Mouse (Mus musculus): ENCODE data around the gene Ric1. TPM values are rescaled to one million over a fixed set of nuclear protein-coding genes. Genes with fewer than 3 reads are reported as not detected.

Ric1 gene
- polyA plus RNA-seq (2014; fragmentation: Nextera tagmentation; extraction: Ambion mirVana), result 7.6 and 8.0 TPM in 2 replicates

DNA sequence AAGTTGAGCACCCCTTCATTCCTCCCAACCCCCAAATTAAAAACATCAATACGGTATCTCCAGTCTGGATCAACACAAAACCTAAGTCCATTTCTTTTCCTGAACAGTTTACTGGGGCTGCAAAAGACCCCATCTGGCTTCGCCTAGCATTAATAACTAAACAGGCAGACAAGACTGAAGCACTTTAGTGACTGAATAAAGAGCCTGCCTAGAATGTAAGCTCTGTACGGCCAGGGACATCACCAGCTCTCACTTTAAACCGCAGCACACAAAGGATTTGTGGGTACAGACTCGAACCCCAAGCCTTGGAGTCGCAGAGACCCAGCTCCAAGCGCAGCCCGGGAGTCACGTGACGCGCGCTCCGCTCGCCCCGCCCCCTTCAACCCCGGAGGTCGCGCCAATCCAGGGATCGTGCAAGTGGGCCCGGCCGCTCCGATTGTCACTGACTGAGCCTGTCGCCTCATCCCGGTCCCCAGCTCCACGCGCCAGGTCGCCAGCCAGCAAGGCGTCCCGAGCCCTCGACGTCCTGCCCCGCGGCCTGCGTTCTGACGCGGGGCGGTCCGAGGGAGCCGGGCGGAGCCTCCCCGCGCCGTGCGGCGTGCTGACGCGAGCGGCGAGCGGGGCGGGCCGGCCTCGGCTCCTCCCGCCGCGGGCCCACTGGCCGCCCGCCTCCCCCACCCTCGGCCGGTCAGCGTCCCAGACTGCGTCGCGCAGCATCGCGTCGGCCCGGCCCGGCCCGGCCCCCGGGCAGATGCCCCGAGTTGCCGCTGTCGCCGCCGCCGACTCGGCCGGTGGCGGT lies at the start of gene Ric1:
Ric1 (plus strand) TSS at position 646 of the 799 bp plus-strand sequence.
- peak; percentile 90 for DNase-seq (ENCODE audit: low spot score)
- H3K27ac ChIP-seq (ENCODE audit: low read depth, low read length), result peak within 1 kb of the TSS; percentile 72
- 0 out of 2 replicates have a peak, but pooled peaks cover 2% of the 10 kb centered on the region for H3K4me1 ChIP-seq (replicated peaks; ENCODE audit: control insufficient read depth, insufficient read depth, low read length)
- no peaks in the 10 kb centered on the region for H3K9me3 ChIP-seq (ENCODE audit: control insufficient read depth, low read length)
- H3K36me3 ChIP-seq (ENCODE audit: control insufficient read depth, insufficient read depth, low read length), result no peaks in the 10 kb centered on the region
- H3K27me3 ChIP-seq (replicated peaks; ENCODE audit: control insufficient read depth, insufficient read depth, low read length), result no peaks in the 10 kb centered on the region
- WGBS, result under 1% methylated on average over 79 of the region's 80 CpGs
- peak; percentile 98 for ATAC-seq (replicated peaks; ENCODE audit: low FRiP score)
- peak within 1 kb of the TSS; percentile 96 for H3K9ac ChIP-seq (ENCODE audit: low read depth, low read length)
- peak within 1 kb of the TSS; percentile 93 for H3K4me3 ChIP-seq (ENCODE audit: low read depth, low read length)
- peak within 1 kb of the TSS; percentile 68 for H3K4me2 ChIP-seq

DNA sequence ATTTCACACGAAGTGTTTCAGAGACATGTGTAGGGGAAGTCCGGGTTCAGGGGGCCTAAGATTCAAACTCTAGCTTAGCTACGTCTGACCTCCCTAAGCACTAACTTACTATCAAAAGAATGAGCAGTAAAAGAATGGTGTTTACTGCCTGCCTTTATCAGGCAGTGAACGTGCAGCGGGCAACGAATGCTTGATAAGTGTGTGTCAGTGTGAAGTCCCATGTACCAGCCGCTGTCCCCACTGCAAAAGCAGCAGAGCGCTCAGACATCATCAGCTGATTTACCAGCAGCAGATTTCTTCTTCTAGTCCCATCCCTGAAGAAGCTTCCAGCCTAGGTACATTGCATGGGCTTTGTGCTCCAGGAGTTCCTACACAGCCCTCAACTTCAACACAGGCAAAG lies 49.7 kb upstream of the Ric1 start:
- Histone ChIP-seq H3K9ac (ENCODE audit: low read depth, low read length) (no peak overlapping the region), H3K27me3 (replicated peaks; ENCODE audit: control insufficient read depth, insufficient read depth, low read length) (no peaks in the 10 kb centered on the region), H3K36me3 (ENCODE audit: control insufficient read depth, insufficient read depth, low read length) (no peaks in the 10 kb centered on the region), H3K4me1 (replicated peaks; ENCODE audit: control insufficient read depth, insufficient read depth, low read length) (peaks cover 35% of the 10 kb centered on the region), H3K4me3 (ENCODE audit: low read depth, low read length) (no peak overlapping the region), H3K9me3 (ENCODE audit: control insufficient read depth, low read length) (no peaks in the 10 kb centered on the region), H3K27ac (ENCODE audit: low read depth, low read length) (peak overlapping the region; percentile 25; the same call in 1 of the 2 replicates), H3K4me2 (no peak overlapping the region)
- peak; percentile 26 for DNase-seq (ENCODE audit: low spot score)
- ATAC-seq (replicated peaks; ENCODE audit: low FRiP score), result peak; percentile 67
- WGBS, result 49% methylated on average over 8 of the region's 8 CpGs

DNA sequence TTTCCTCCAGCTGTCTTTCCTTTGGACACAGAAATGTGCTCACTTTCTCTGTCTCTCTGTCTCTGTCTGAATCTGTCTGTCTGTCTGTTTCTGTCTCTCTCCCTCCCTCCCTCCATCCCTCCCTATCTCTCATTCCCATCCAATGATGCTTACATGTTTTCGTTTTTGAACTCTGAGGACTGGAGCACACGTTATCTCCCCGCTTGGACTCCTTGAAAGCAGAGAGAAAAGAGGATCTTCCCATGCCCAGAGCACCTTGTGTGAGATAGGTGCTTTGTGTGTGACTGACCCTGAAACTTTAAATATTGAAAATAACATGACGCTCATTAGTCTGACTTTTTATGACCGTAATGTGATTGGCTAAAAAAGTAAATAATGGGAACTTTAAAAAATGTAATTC lies 49.1 kb upstream of the Ric1 start:
- H3K4me3 ChIP-seq (ENCODE audit: low read depth, low read length), result no peak overlapping the region
- WGBS, result 77% methylated on average over 5 of the region's 5 CpGs
- DNase-seq (ENCODE audit: low spot score) (no peak), ATAC-seq (replicated peaks; ENCODE audit: low FRiP score) (no peak)
- H3K9ac ChIP-seq (ENCODE audit: low read depth, low read length), result no peak overlapping the region
- H3K27ac ChIP-seq (ENCODE audit: low read depth, low read length), result no peak overlapping the region
- H3K4me2 ChIP-seq, result no peak overlapping the region
- peaks cover 35% of the 10 kb centered on the region for H3K4me1 ChIP-seq (replicated peaks; ENCODE audit: control insufficient read depth, insufficient read depth, low read length)
- H3K27me3 ChIP-seq (replicated peaks; ENCODE audit: control insufficient read depth, insufficient read depth, low read length), result no peaks in the 10 kb centered on the region
- no peaks in the 10 kb centered on the region for H3K9me3 ChIP-seq (ENCODE audit: control insufficient read depth, low read length)
- no peaks in the 10 kb centered on the region for H3K36me3 ChIP-seq (ENCODE audit: control insufficient read depth, insufficient read depth, low read length)

DNA sequence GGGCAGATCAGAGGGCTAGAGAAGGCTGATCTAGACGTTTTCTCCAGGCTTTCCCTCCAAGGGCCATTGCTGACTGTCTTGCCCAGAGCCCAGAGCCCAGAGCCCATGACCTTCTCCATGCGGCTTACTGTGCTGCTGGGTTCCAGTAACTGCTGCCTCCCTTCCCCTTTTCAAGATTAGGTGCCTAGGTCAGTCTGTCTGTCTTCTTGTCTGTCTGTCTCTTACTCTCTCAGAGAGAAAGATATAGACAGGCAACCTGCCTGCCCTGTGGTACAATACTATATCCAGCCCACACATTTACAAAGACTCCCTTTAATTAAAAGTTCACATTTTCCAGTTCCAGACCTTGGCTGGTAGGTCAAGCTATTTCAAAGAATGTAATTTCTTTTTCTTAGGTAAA lies 47.3 kb upstream of the Ric1 start:
- Histone ChIP-seq H3K4me2 (no peak overlapping the region), H3K4me3 (ENCODE audit: low read depth, low read length) (no peak overlapping the region), H3K9ac (ENCODE audit: low read depth, low read length) (no peak overlapping the region), H3K36me3 (ENCODE audit: control insufficient read depth, insufficient read depth, low read length) (no peaks in the 10 kb centered on the region), H3K4me1 (replicated peaks; ENCODE audit: control insufficient read depth, insufficient read depth, low read length) (peaks cover 24% of the 10 kb centered on the region), H3K27ac (ENCODE audit: low read depth, low read length) (no peak overlapping the region), H3K27me3 (replicated peaks; ENCODE audit: control insufficient read depth, insufficient read depth, low read length) (no peaks in the 10 kb centered on the region), H3K9me3 (ENCODE audit: control insufficient read depth, low read length) (no peaks in the 10 kb centered on the region)
- WGBS, result 54% methylated on average over 2 of the region's 2 CpGs
- DNase-seq (ENCODE audit: low spot score) (no peak), ATAC-seq (replicated peaks; ENCODE audit: low FRiP score) (no peak)

DNA sequence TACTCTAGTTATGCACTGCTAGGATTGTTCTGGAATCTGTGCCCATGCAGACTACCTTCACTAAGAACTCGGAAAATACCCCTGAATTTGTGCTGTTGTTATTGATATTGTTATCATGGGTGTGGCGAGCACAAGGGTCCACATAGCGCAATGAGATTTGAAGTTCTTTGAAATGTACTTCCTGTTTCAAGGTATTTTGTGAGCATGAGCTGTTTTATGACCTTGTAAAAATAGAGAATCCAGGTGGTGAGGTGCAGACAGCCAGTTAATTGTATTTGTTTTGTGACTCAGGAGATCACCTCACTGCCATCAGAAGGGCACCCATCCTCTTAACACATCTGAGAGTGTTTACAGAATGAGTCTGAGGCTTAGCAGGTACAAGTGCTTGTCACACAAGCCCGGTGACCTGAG lies 46.9 kb upstream of the Ric1 start:
- no peak overlapping the region for H3K4me3 ChIP-seq (ENCODE audit: low read depth, low read length)
- no peaks in the 10 kb centered on the region for H3K36me3 ChIP-seq (ENCODE audit: control insufficient read depth, insufficient read depth, low read length)
- H3K9ac ChIP-seq (ENCODE audit: low read depth, low read length), result no peak overlapping the region
- H3K4me2 ChIP-seq, result no peak overlapping the region
- H3K4me1 ChIP-seq (replicated peaks; ENCODE audit: control insufficient read depth, insufficient read depth, low read length), result peaks cover 20% of the 10 kb centered on the region
- H3K9me3 ChIP-seq (ENCODE audit: control insufficient read depth, low read length), result no peaks in the 10 kb centered on the region
- no peak overlapping the region for H3K27ac ChIP-seq (ENCODE audit: low read depth, low read length)
- H3K27me3 ChIP-seq (replicated peaks; ENCODE audit: control insufficient read depth, insufficient read depth, low read length), result no peaks in the 10 kb centered on the region
- 51% methylated on average over 4 of the region's 4 CpGs for WGBS
- DNase-seq (ENCODE audit: low spot score) (no peak), ATAC-seq (replicated peaks; ENCODE audit: low FRiP score) (no peak)

DNA sequence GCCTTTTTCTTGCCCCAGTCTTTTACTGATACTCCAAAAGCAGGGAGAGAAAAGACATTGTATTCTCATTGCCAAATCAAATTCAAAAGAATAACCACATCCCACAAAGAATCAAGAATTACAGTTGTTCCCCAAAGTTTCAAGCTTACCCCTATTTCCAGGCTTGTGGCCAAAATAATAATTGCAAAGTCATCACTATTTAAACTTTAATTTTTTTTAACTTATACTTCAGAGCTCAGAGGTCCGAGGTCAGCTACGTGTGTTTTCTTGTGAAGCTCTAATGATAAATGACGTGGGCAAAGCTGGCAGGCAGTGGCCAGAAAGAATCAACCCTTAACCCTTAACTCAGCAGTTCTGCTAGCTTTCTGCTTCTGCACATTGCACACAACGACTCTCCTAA lies 43.5 kb upstream of the Ric1 start:
- no peak overlapping the region for H3K4me2 ChIP-seq
- WGBS, result 18% methylated on average over 4 of the region's 4 CpGs
- no peaks in the 10 kb centered on the region for H3K9me3 ChIP-seq (ENCODE audit: control insufficient read depth, low read length)
- DNase-seq (ENCODE audit: low spot score) (no peak), ATAC-seq (replicated peaks; ENCODE audit: low FRiP score) (no peak)
- no peak overlapping the region for H3K27ac ChIP-seq (ENCODE audit: low read depth, low read length)
- peaks cover 13% of the 10 kb centered on the region for H3K4me1 ChIP-seq (replicated peaks; ENCODE audit: control insufficient read depth, insufficient read depth, low read length)
- H3K36me3 ChIP-seq (ENCODE audit: control insufficient read depth, insufficient read depth, low read length), result no peaks in the 10 kb centered on the region
- H3K4me3 ChIP-seq (ENCODE audit: low read depth, low read length), result no peak overlapping the region
- no peaks in the 10 kb centered on the region for H3K27me3 ChIP-seq (replicated peaks; ENCODE audit: control insufficient read depth, insufficient read depth, low read length)
- H3K9ac ChIP-seq (ENCODE audit: low read depth, low read length), result no peak overlapping the region

DNA sequence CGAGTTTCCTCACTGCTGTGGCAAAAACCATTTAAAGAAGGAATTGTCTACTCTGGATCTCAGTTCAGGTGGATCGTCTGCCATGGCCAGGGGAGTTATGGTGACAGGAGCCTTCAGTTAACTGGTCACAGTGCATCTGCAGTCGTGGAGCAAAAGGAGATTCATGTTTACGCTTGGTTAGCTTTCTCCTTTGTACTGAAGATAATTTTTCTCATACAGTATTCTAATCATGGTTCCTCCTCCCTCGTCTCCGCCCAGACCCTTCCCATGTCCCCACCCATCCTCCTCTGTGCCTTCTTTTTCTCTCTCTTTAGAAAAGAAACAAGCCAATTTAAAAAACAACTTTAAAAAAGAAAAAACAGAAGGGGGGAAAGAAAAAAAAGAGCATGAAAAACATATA lies 40.5 kb upstream of the Ric1 start:
- H3K4me3 ChIP-seq (ENCODE audit: low read depth, low read length), result no peak overlapping the region

DNA sequence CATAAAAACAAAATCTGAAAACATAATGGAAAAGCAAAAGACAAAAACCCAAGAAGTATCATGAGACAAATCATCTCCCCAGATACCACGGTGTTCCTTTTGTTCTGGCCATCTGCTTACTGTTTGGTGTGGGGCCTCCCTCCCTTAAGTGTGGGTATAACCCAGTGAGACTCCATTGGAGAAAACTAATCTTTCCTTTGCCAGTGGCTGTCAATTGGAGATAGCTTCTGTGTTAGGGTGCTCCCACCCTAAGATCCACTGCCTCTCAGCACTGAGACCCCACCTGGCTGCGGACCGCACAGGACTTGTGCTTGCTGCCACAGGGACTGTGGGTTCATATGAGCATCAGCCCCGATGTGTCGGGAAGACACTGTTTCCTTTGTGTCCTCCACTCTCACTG lies 39.9 kb upstream of the Ric1 start:
- WGBS, result 74% methylated on average over 5 of the region's 5 CpGs
- H3K27me3 ChIP-seq (replicated peaks; ENCODE audit: control insufficient read depth, insufficient read depth, low read length), result no peaks in the 10 kb centered on the region
- DNase-seq (ENCODE audit: low spot score) (no peak), ATAC-seq (replicated peaks; ENCODE audit: low FRiP score) (peak; percentile 36; the same call in 1 of the 2 replicates)
- no peak overlapping the region for H3K4me3 ChIP-seq (ENCODE audit: low read depth, low read length)
- peaks cover 5% of the 10 kb centered on the region for H3K4me1 ChIP-seq (replicated peaks; ENCODE audit: control insufficient read depth, insufficient read depth, low read length)
- H3K4me2 ChIP-seq, result no peak overlapping the region
- H3K9ac ChIP-seq (ENCODE audit: low read depth, low read length), result no peak overlapping the region
- no peaks in the 10 kb centered on the region for H3K9me3 ChIP-seq (ENCODE audit: control insufficient read depth, low read length)
- no peaks in the 10 kb centered on the region for H3K36me3 ChIP-seq (ENCODE audit: control insufficient read depth, insufficient read depth, low read length)
- no peak overlapping the region for H3K27ac ChIP-seq (ENCODE audit: low read depth, low read length)

More for the DNA sequence above, 40.5 kb upstream of the Ric1 start:
- Histone ChIP-seq H3K27ac (ENCODE audit: low read depth, low read length) (no peak overlapping the region), H3K27me3 (replicated peaks; ENCODE audit: control insufficient read depth, insufficient read depth, low read length) (no peaks in the 10 kb centered on the region), H3K36me3 (ENCODE audit: control insufficient read depth, insufficient read depth, low read length) (no peaks in the 10 kb centered on the region), H3K4me2 (no peak overlapping the region), H3K4me1 (replicated peaks; ENCODE audit: control insufficient read depth, insufficient read depth, low read length) (peaks cover 5% of the 10 kb centered on the region), H3K9me3 (ENCODE audit: control insufficient read depth, low read length) (no peaks in the 10 kb centered on the region), H3K9ac (ENCODE audit: low read depth, low read length) (no peak overlapping the region)
- 69% methylated on average over 6 of the region's 6 CpGs for WGBS
- ATAC-seq (replicated peaks; ENCODE audit: low FRiP score) (no peak), DNase-seq (ENCODE audit: low spot score) (peak; percentile 17)

DNA sequence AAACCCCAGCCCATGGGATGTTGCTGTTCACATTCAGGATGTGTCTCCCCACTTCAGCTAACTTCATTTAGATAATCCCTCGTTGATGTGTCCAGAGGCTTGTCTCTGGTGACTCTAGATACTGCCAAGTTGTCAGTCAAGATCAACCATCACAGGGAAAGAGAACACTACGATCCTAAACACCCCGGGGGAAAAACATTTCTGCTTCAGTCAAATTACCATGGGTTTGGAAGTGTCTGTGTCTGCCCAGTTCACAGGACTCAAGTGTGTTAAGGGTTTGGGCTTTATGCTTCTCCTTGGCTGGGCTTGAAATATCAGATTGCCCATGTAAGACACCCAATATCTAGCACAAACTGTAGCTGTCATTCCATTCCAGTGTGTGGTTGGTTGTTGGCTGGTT lies 39.4 kb upstream of the Ric1 start:
- DNase-seq (ENCODE audit: low spot score), result no peak
- H3K4me2 ChIP-seq, result no peak overlapping the region
- H3K36me3 ChIP-seq (ENCODE audit: control insufficient read depth, insufficient read depth, low read length), result no peaks in the 10 kb centered on the region
- no peak for ATAC-seq (replicated peaks; ENCODE audit: low FRiP score)
- H3K27me3 ChIP-seq (replicated peaks; ENCODE audit: control insufficient read depth, insufficient read depth, low read length), result no peaks in the 10 kb centered on the region
- H3K4me1 ChIP-seq (replicated peaks; ENCODE audit: control insufficient read depth, insufficient read depth, low read length), result peaks cover 5% of the 10 kb centered on the region
- H3K9ac ChIP-seq (ENCODE audit: low read depth, low read length), result no peak overlapping the region
- H3K27ac ChIP-seq (ENCODE audit: low read depth, low read length), result no peak overlapping the region; the same call in 1 of the 2 replicates
- H3K9me3 ChIP-seq (ENCODE audit: control insufficient read depth, low read length), result no peaks in the 10 kb centered on the region
- H3K4me3 ChIP-seq (ENCODE audit: low read depth, low read length), result no peak overlapping the region
- 48% methylated on average over 3 of the region's 3 CpGs for WGBS

Data from liver, embryonic 11.5 days (tissue).